Mouse (Mus musculus) olfactory bulb, adult 2 months (tissue): ENCODE measurements around the gene Olfr1257. TPM values are rescaled to one million over a fixed set of nuclear protein-coding genes. Genes with fewer than 3 reads are reported as not detected.
"Not testable (repeated sequence)": the region's sequence is repeated elsewhere in the genome, so short reads cannot be mapped to it uniquely, and the experiment has no call there.

ENCODE experiments used
- H3K27ac ChIP-seq: fragments of 200-500 bp; 2 replicates; pipeline ENCODE4 v1.5.1; 2012; ENCODE audit warnings: low read depth, low read length; ENCODE audit not compliant: insufficient read depth
- H3K4me1 ChIP-seq: fragments of 200-500 bp; 2 replicates; pipeline ENCODE4 v1.6.1; 2012; ENCODE audit warnings: low read length; ENCODE audit not compliant: control insufficient read depth, insufficient read depth
- H3K4me3 ChIP-seq: fragments of 200-500 bp; 2 replicates; pipeline ENCODE4 v1.5.1; 2012; ENCODE audit warnings: mild to moderate bottlenecking, low read depth, low read length, moderate library complexity; ENCODE audit not compliant: insufficient read depth
- CTCF ChIP-seq: fragments of 200-500 bp; IDR thresholded peaks from 2 replicates; pipeline ENCODE4 v1.5.1; 2012; ENCODE audit warnings: low read depth, mild to moderate bottlenecking, low read length, moderate library complexity; ENCODE audit not compliant: insufficient read depth
- POLR2A ChIP-seq: fragments of 200-500 bp; IDR thresholded peaks from 2 replicates; pipeline ENCODE4 v1.6.1; 2012; ENCODE audit warnings: mild to moderate bottlenecking, low read depth, low read length, moderate library complexity; ENCODE audit not compliant: insufficient read depth
- WGBS: fragments of 180-500 bp; shearing (Covaris S2); methylation state at CpG from one replicate; pipeline ENCODE4 v1.1.7; 2018; 5-methylcytosine and 5-hydroxymethylcytosine counted together
- polyA plus RNA-seq: library from polyadenylated mRNA; stranded (reverse); fragments of >200 nt; gene quantifications from 2 replicates; pipeline ENCODE4 v1.2.4, GENCODE M21; 2012; ENCODE audit warnings: low replicate concordance; ENCODE audit not compliant: missing spikeins, insufficient read depth, insufficient read length

The Olfr1257 gene
- polyA plus RNA-seq, result not detected in 2 replicates

GRCm38 (mm10) chr2:89878137-89878536 is at the start of gene Olfr1257:
Olfr1257 (plus strand) TSS chr2:89878437.
- no peak for TF ChIP-seq POLR2A
- no peak for TF ChIP-seq CTCF
- WGBS, result 97% methylated on average over 1 of the region's 1 CpGs
- H3K4me1 ChIP-seq, result no peaks in the 10 kb centered on the region

GRCm38 (mm10) chr2:89841455-89841854 is 36.8 kb upstream of the Olfr1257 start, which contains the start of gene Olfr1256:
Olfr1256 (minus strand) TSS chr2:89841555.
- 59% methylated on average over 2 of the region's 2 CpGs for WGBS
- no peak for TF ChIP-seq CTCF
- no peak for TF ChIP-seq POLR2A

More at GRCm38 (mm10) chr2:89878137-89878536, at the start of gene Olfr1257:
- H3K4me3 ChIP-seq, result no peak within 1 kb of the TSS
- H3K27ac ChIP-seq, result no peak within 1 kb of the TSS

DNA sequence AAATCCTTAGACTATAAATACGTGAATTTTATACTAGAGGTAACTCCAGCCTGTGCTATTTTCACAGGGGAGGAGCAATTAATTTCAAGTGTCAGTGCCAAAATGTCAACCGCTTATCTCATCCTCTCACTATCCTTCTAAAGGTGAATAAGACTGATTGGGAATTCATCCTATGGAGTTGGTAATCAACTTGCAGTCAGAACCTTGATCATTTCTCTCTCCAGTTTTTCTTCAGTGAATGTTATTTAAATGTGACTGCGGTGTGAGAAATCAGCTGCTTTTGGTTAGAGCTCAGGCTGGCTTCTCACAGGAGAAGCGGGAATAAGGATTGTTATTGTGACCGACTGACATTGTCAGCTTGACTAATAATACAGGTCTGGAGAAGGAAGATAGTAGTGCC is 30.1 kb upstream of the Olfr1257 start, which contains the start of gene Olfr48:
Gene Olfr48 (minus strand): TSS at position 101 of the 400 bp plus-strand sequence.
- TF ChIP-seq POLR2A, result no peak
- no peak for TF ChIP-seq CTCF
- Histone ChIP-seq H3K27ac (no peak within 1 kb of the TSS), H3K4me1 (no peaks in the 10 kb centered on the region), H3K4me3 (no peak within 1 kb of the TSS)
- WGBS, result 88% methylated on average over 5 of the region's 5 CpGs

More at GRCm38 (mm10) chr2:89841455-89841854, 36.8 kb upstream of the Olfr1257 start, which contains the start of gene Olfr1256:
- Histone ChIP-seq H3K4me3 (no peak within 1 kb of the TSS), H3K27ac (no peak within 1 kb of the TSS), H3K4me1 (no peaks in the 10 kb centered on the region)

DNA sequence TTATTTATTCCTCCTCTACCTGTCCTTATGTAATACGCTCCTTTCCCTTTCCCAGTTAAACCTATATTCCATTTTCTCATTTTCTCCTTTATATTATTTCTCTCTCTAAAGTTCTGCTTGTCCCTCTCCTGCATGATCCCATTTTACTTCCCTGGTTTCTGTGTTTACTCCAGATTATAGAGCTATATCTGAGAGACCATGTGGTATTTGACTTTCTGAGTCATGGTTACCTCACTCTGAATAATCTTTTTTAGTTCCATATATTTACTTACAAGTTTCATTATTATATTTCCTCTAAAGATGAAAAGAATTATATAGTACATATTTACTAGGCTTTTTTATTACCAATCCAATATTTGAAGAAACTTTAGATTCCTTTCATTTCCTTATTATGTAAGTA is 29.0 kb upstream of the Olfr1257 start:
- Histone ChIP-seq H3K4me3 (no peak overlapping the region), H3K4me1 (no peaks in the 10 kb centered on the region), H3K27ac (no peak overlapping the region)
- TF ChIP-seq POLR2A (no peak), CTCF (no peak)
- WGBS, result 97% methylated on average over 1 of the region's 1 CpGs

GRCm38 (mm10) chr2:89912616-89913015 is 34.4 kb downstream of the Olfr1257 start:
- H3K27ac ChIP-seq, H3K4me1 ChIP-seq, H3K4me3 ChIP-seq: not testable (repeated sequence)
- WGBS, result 93% methylated on average over 9 of the region's 9 CpGs

DNA sequence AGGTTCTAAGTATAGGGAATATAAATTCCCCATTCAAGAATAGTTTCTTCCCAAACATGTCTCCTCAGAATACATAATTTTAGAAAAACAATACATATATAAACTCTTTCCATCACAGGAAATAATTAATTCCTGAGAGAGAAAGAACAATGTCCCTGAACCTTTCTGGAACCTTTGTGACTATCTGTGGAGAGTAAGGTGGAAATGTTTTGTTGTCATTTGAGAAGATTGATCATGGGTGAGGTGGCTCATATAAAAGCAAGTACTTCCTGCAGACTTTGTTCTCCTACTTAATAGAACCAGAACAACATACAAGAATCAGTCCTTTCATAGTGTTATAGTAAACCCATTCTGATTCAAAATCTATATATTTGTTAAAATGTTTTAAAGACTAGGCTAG is 48.8 kb downstream of the Olfr1257 start, which contains the start of gene Olfr1258:
Gene Olfr1258 (plus strand): TSS at position 301 of the 400 bp plus-strand sequence.
- Histone ChIP-seq H3K27ac (no peak within 1 kb of the TSS), H3K4me1 (no peaks in the 10 kb centered on the region), H3K4me3 (no peak within 1 kb of the TSS)
- TF ChIP-seq POLR2A (no peak), CTCF (no peak)

Other genes starting within 250 kb of the Olfr1257 start
- gene Olfr1249, start 243.5 kb upstream of the Olfr1257 start, polyA plus RNA-seq, result not detected in 2 replicates
- gene Olfr1250, start 217.0 kb upstream of the Olfr1257 start, polyA plus RNA-seq, result not detected in 2 replicates
- gene Olfr1251, start 206.5 kb upstream of the Olfr1257 start, polyA plus RNA-seq, result not detected in 2 replicates
- not detected in 2 replicates for gene Olfr1252, start 153.4 kb upstream of the Olfr1257 start, polyA plus RNA-seq
- not detected in 2 replicates for gene Olfr1253, start 121.3 kb upstream of the Olfr1257 start, polyA plus RNA-seq
- not detected in 2 replicates for gene Olfr1254, start 84.8 kb upstream of the Olfr1257 start, polyA plus RNA-seq
- not detected in 2 replicates for gene Olfr1255, start 66.4 kb upstream of the Olfr1257 start, polyA plus RNA-seq
- gene Olfr1256, start 36.9 kb upstream of the Olfr1257 start, polyA plus RNA-seq, result not detected in 2 replicates
- not detected in 2 replicates for gene Olfr48, start 30.2 kb upstream of the Olfr1257 start, polyA plus RNA-seq
- gene Olfr1258, start 48.9 kb downstream of the Olfr1257 start, polyA plus RNA-seq, result not detected in 2 replicates
- gene Olfr1259, start 70.2 kb downstream of the Olfr1257 start, polyA plus RNA-seq, result not detected in 2 replicates
- not detected in 2 replicates for gene Olfr1260, start 95.9 kb downstream of the Olfr1257 start, polyA plus RNA-seq
- not detected in 2 replicates for gene Olfr1261, start 112.8 kb downstream of the Olfr1257 start, polyA plus RNA-seq
- gene Olfr1262, start 121.7 kb downstream of the Olfr1257 start, polyA plus RNA-seq, result not detected in 2 replicates
- not detected in 2 replicates for gene Olfr1263, start 133.7 kb downstream of the Olfr1257 start, polyA plus RNA-seq
- not detected in 2 replicates for gene Olfr1264, start 147.1 kb downstream of the Olfr1257 start, polyA plus RNA-seq
- gene Olfr1265, start 156.9 kb downstream of the Olfr1257 start, polyA plus RNA-seq, result not detected in 2 replicates
- gene Olfr140, start 185.2 kb downstream of the Olfr1257 start, polyA plus RNA-seq, result not detected in 2 replicates
- gene Olfr1269, start 243.0 kb downstream of the Olfr1257 start, polyA plus RNA-seq, result not detected in 2 replicates